Mouse (Mus musculus) limb, embryonic 14.5 days (tissue): ENCODE data around the gene Lhfpl2. TPM values are rescaled to one million over a fixed set of nuclear protein-coding genes. Genes with fewer than 3 reads are reported as not detected.

ENCODE experiments used
- ATAC-seq: fragments of 200-750 bp; cut with Nextera tagmentation; 2 replicates; pipeline ENCODE4 v1.8.0; 2017; ENCODE audit warnings: low read depth, moderate number of reproducible peaks, moderate TSS enrichment; ENCODE audit not compliant: low FRiP score
- DNase-seq: peaks from one replicate; pipeline ENCODE4 v3.0.0-alpha.2; 2015; ENCODE audit warnings: low spot score
- H3K27ac ChIP-seq: fragments of 300-500 bp; sonication (generic); replicated peaks from 2 replicates; pipeline ENCODE4 v1.5.1; 2014; ENCODE audit warnings: low read depth, mild to moderate bottlenecking, low read length, moderate library complexity, mixed read lengths
- H3K27me3 ChIP-seq: fragments of 300-500 bp; sonication (generic); 2 replicates; pipeline ENCODE4 v1.6.1; 2014; ENCODE audit warnings: low read length, mixed read lengths; ENCODE audit not compliant: control insufficient read depth, insufficient read depth
- H3K36me3 ChIP-seq: fragments of 300-500 bp; sonication (generic); 2 replicates; pipeline ENCODE4 v1.6.1; 2014; ENCODE audit warnings: mild to moderate bottlenecking, low read length, moderate library complexity, mixed read lengths; ENCODE audit not compliant: control insufficient read depth, insufficient read depth
- H3K4me1 ChIP-seq: fragments of 300-500 bp; sonication (generic); 2 replicates; pipeline ENCODE4 v1.6.1; 2014; ENCODE audit warnings: antibody characterized with exemption, low read length, mixed read lengths; ENCODE audit not compliant: control insufficient read depth, insufficient read depth
- H3K4me2 ChIP-seq: fragments of 300-500 bp; sonication (generic); replicated peaks from 2 replicates; pipeline ENCODE4 v1.6.1; 2014; ENCODE audit warnings: low read depth, mild to moderate bottlenecking, low read length, moderate library complexity; ENCODE audit not compliant: severe bottlenecking
- H3K4me3 ChIP-seq: fragments of 300-500 bp; sonication (generic); replicated peaks from 2 replicates; pipeline ENCODE4 v1.5.1; 2014; ENCODE audit warnings: low read length
- H3K9ac ChIP-seq: fragments of 300-500 bp; sonication (generic); 2 replicates; pipeline ENCODE4 v1.6.1; 2014; ENCODE audit warnings: mild to moderate bottlenecking, low read depth, low read length, moderate library complexity; ENCODE audit not compliant: severe bottlenecking
- H3K9me3 ChIP-seq: fragments of 300-500 bp; sonication (generic); 2 replicates; pipeline ENCODE4 v1.6.1; 2016; ENCODE audit warnings: low read length; ENCODE audit not compliant: control insufficient read depth
- POLR2A ChIP-seq: fragments of 200-500 bp; IDR thresholded peaks from 2 replicates; pipeline ENCODE4 v1.8.0; 2012; ENCODE audit warnings: inconsistent platforms, mild to moderate bottlenecking, moderate library complexity, borderline replicate concordance; ENCODE audit not compliant: insufficient read depth, insufficient read length; ENCODE audit errors: extremely low read depth
- WGBS: fragments of 180-500 bp; shearing (Covaris S2); extraction: QIAGEN DNeasy Blood & Tissue Kit; methylation state at CpG from one replicate; pipeline ENCODE4 v1.1.7; 2014; 5-methylcytosine and 5-hydroxymethylcytosine counted together
- polyA plus RNA-seq, 2 experiments: library from polyadenylated mRNA; depleted of rRNA in 1 of 2; stranded (reverse) in 1 of 2; unstranded in 1 of 2; fragments of >200 nt; fragmentation: Nextera tagmentation in 1 of 2; extraction: Ambion mirVana in 1 of 2; gene quantifications; 2 replicates each; pipeline versions ENCODE4 v1.2.1 to v1.2.3; 2012 to 2014

Lhfpl2 gene
- polyA plus RNA-seq, 2 experiments = 60.5 to 69.4 TPM

DNA sequence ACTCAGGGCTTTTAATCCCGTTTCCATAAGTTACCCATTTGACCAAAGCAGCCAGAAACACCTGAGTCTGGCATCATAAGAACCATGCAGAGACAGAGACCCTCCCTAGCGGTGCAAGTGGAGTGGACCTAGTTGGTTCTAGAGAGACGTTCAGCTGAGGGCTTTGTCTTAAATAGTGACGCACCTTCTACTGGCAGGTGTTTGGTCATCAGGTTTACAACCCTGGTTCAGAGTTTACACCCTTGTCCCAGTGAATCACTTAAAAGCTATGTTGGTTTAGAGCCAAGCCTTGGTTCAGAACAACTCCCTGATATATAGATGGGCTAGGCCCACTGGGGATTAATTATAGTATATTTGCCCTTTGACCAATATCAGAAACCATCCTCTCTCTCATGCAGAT, 135.6 kb downstream of the Lhfpl2 start:
- no peak overlapping the region for H3K4me2 ChIP-seq
- no peak overlapping the region for H3K4me3 ChIP-seq
- no peaks in the 10 kb centered on the region for H3K27me3 ChIP-seq
- H3K9ac ChIP-seq = no peak overlapping the region
- H3K9me3 ChIP-seq = no peaks in the 10 kb centered on the region
- no peak for TF ChIP-seq POLR2A
- ATAC-seq (no peak), DNase-seq (no peak)
- WGBS = 85% methylated on average over 4 of the region's 4 CpGs
- peaks cover 26% of the 10 kb centered on the region for H3K36me3 ChIP-seq
- no peak overlapping the region for H3K27ac ChIP-seq
- H3K4me1 ChIP-seq = peaks cover 15% of the 10 kb centered on the region; the same call in 1 of the 2 replicates

DNA sequence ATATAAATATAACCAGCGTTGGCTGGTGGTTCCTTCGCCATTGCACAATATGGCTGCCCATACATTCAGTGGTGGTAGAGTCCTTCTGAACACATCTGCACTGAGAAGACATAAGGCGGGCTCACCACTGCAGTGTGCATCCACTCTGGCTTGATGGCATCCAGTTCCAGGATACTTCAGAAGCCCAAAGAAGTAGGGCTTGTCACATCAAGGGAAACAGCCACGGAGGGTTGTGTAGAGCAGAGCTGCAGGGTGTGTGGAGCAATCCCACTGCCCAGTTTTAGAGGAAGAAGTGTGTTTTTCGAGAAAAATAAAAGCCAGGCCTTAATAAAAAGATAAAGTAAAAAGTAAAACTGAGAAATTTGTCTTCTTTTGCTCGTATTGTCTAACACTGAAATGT, 141.0 kb downstream of the Lhfpl2 start:
- Histone ChIP-seq H3K9ac (no peak overlapping the region), H3K27me3 (no peaks in the 10 kb centered on the region), H3K9me3 (no peaks in the 10 kb centered on the region), H3K36me3 (peaks cover 18% of the 10 kb centered on the region; the same call in 1 of the 2 replicates), H3K27ac (no peak overlapping the region), H3K4me3 (no peak overlapping the region), H3K4me2 (no peak overlapping the region), H3K4me1 (no peaks in the 10 kb centered on the region)
- no peak for ATAC-seq
- 79% methylated on average over 6 of the region's 6 CpGs for WGBS
- TF ChIP-seq POLR2A = no peak
- no peak for DNase-seq

DNA sequence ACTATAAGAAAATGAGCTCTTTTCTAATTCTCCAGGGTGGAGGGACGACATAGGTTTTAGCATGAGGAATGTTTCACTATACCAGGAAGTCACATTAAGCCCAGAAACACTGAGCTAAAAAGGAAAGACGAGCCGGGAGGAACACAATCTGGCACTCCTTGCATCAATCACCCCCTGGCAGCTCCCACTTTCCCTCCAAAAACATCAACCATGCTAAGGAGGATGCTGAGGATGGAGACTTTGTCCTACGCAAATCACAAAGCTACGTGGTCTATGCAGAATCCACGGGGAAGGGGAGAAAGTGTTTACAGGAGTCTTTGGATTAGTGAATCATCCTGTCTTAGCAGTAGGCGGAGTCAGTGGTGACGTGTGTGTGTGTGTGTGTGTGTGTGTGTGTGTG, 142.2 kb downstream of the Lhfpl2 start:
- Histone ChIP-seq H3K36me3 (peaks cover 15% of the 10 kb centered on the region; the same call in 1 of the 2 replicates), H3K9me3 (no peaks in the 10 kb centered on the region), H3K27me3 (no peaks in the 10 kb centered on the region), H3K9ac (no peak overlapping the region), H3K27ac (no peak overlapping the region), H3K4me2 (no peak overlapping the region), H3K4me3 (no peak overlapping the region), H3K4me1 (no peaks in the 10 kb centered on the region)
- no peak for TF ChIP-seq POLR2A
- ATAC-seq = no peak
- DNase-seq = no peak
- 59% methylated on average over 8 of the region's 8 CpGs for WGBS

DNA sequence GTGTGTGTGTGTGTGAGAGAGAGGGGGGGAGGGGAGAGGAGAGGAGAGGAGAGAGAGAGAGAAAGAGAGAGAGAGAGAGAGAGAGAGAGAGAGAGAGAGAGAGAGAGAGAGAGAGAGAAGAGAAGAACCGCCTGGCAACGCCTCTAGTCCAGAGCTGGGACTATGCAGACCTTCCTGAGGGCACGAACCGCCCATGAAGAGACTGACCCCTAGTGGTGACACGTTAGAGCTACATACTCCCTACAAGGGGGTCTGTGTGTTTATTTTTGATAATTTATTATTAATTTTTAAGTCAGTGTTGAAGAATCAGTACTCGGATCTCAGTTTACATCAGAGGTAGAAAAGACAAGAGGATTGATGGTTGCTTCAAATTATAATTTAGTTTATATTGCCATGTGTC, 147.6 kb downstream of the Lhfpl2 start:
- ATAC-seq = peak; percentile 78; the same call in 1 of the 2 replicates

DNA sequence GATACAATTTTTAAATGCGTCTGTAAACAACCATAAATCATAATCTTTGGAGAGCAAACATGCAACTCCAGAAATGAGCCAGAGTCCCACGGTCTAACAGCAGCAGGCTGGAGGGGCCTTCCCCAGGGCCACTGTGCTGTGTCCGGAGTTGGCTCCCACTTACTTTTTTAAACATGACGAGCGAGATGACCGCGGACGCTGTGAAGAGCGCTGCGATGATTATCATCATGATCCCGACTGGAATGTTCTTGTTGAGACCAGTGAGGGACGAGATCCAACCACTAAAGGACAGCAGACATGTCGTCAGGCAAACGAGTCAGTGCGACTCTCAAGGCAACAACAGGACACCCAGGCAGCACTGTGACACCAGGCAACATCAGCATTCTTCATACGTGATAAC, 150.4 kb downstream of the Lhfpl2 start:
- 97% methylated on average over 16 of the region's 16 CpGs for WGBS
- Histone ChIP-seq H3K27ac (no peak overlapping the region), H3K27me3 (no peaks in the 10 kb centered on the region), H3K4me2 (no peak overlapping the region), H3K4me1 (no peaks in the 10 kb centered on the region), H3K9ac (no peak overlapping the region), H3K4me3 (no peak overlapping the region), H3K9me3 (peaks cover 4% of the 10 kb centered on the region; the same call in 1 of the 2 replicates), H3K36me3 (peaks cover 26% of the 10 kb centered on the region)
- TF ChIP-seq POLR2A = no peak
- ATAC-seq (no peak), DNase-seq (no peak)

More for the DNA sequence above, 147.6 kb downstream of the Lhfpl2 start:
- peak; percentile 87 for DNase-seq
- Histone ChIP-seq H3K27me3 (no peaks in the 10 kb centered on the region), H3K27ac (no peak overlapping the region), H3K4me1 (no peaks in the 10 kb centered on the region), H3K9ac (no peak overlapping the region), H3K9me3 (peaks cover 4% of the 10 kb centered on the region; the same call in 1 of the 2 replicates), H3K36me3 (peaks cover 30% of the 10 kb centered on the region), H3K4me3 (no peak overlapping the region), H3K4me2 (no peak overlapping the region)
- whole genome bisulfite sequencing = 13% methylated on average over 6 of the region's 6 CpGs
- TF ChIP-seq POLR2A = no peak

DNA sequence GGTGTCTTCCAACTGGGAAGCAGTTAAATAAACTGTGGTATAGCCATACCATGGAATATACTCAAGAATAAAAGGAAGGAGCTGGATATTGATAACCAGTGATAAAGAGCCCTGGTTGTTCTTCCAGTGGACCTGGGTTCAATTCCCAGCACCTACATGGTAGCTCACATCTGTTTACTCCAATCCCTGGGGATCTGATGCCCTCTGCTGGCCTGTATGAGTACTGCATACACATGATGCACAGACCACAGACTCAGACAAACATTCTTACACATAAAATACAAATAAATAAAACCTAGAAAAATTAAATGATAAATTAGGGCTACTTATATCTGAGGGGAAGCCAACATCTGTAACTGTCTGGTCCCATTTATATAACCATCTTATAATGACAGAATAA, 151.3 kb downstream of the Lhfpl2 start:
- H3K27ac ChIP-seq = no peak overlapping the region
- no peaks in the 10 kb centered on the region for H3K27me3 ChIP-seq
- ATAC-seq (no peak), DNase-seq (no peak)
- H3K36me3 ChIP-seq = peaks cover 23% of the 10 kb centered on the region
- H3K9ac ChIP-seq = no peak overlapping the region
- H3K4me3 ChIP-seq = no peak overlapping the region
- no peak overlapping the region for H3K4me2 ChIP-seq
- TF ChIP-seq POLR2A = no peak
- peaks cover 4% of the 10 kb centered on the region; the same call in 1 of the 2 replicates for H3K9me3 ChIP-seq
- H3K4me1 ChIP-seq = no peaks in the 10 kb centered on the region
